Mouse (Mus musculus): ENCODE results near the gene Slc16a11. TPM values are rescaled to one million over a fixed set of nuclear protein-coding genes. Genes with fewer than 3 reads are reported as not detected.

The Slc16a11 gene
- polyA plus RNA-seq, 1 experiment from 2014 or later, result 0.50 TPM

- WGBS, result 65% methylated on average over 5 of the region's 5 CpGs
- Histone ChIP-seq H3K9me3 (ENCODE audit: control insufficient read depth, low read length) (no peaks in the 10 kb centered on the region), H3K36me3 (ENCODE audit: control insufficient read depth, insufficient read depth, low read length) (0 out of 2 replicates have a peak, but pooled peaks cover 4% of the 10 kb centered on the region), H3K27ac (ENCODE audit: low read depth, low read length) (no peak overlapping the region), H3K9ac (ENCODE audit: low read length) (no peak overlapping the region), H3K4me2 (ENCODE audit: low read depth) (no peak overlapping the region), H3K4me1 (ENCODE audit: control insufficient read depth, insufficient read depth, low read length) (peaks cover 15% of the 10 kb centered on the region), H3K27me3 (ENCODE audit: control insufficient read depth, insufficient read depth, low read length) (peaks cover 14% of the 10 kb centered on the region), H3K4me3 (ENCODE audit: low read depth, low read length) (no peak overlapping the region)
- peak; percentile 8 for DNase-seq (ENCODE audit: low spot score)
- no peak for ATAC-seq (ENCODE audit: insufficient read depth, low FRiP score, low TSS enrichment)
Observed at GRCm38 (mm10) chr11:70234037-70234436, 21.5 kb downstream of the Slc16a11 start.

GRCm38 (mm10) chr11:70234497-70234896 lies 21.9 kb downstream of the Slc16a11 start:
- H3K9me3 ChIP-seq (ENCODE audit: control insufficient read depth, low read length), result no peaks in the 10 kb centered on the region
- no peak overlapping the region for H3K9ac ChIP-seq (ENCODE audit: low read length)
- H3K27me3 ChIP-seq (ENCODE audit: control insufficient read depth, insufficient read depth, low read length), result peaks cover 9% of the 10 kb centered on the region
- peaks cover 14% of the 10 kb centered on the region for H3K4me1 ChIP-seq (ENCODE audit: control insufficient read depth, insufficient read depth, low read length)
- DNase-seq (ENCODE audit: low spot score) (peak; percentile 2), ATAC-seq (ENCODE audit: insufficient read depth, low FRiP score, low TSS enrichment) (no peak)
- no peak overlapping the region for H3K27ac ChIP-seq (ENCODE audit: low read depth, low read length)
- H3K36me3 ChIP-seq (ENCODE audit: control insufficient read depth, insufficient read depth, low read length), result 0 out of 2 replicates have a peak, but pooled peaks cover 4% of the 10 kb centered on the region
- no peak overlapping the region for H3K4me3 ChIP-seq (ENCODE audit: low read depth, low read length)
- 89% methylated on average over 8 of the region's 8 CpGs for WGBS
- H3K4me2 ChIP-seq (ENCODE audit: low read depth), result no peak overlapping the region

- Histone ChIP-seq H3K36me3 (ENCODE audit: control insufficient read depth, insufficient read depth, low read length) (0 out of 2 replicates have a peak, but pooled peaks cover 4% of the 10 kb centered on the region), H3K4me1 (ENCODE audit: control insufficient read depth, insufficient read depth, low read length) (peaks cover 16% of the 10 kb centered on the region), H3K27ac (ENCODE audit: low read depth, low read length) (no peak overlapping the region), H3K4me3 (ENCODE audit: low read depth, low read length) (no peak overlapping the region), H3K9ac (ENCODE audit: low read length) (no peak overlapping the region), H3K9me3 (ENCODE audit: control insufficient read depth, low read length) (no peaks in the 10 kb centered on the region), H3K27me3 (ENCODE audit: control insufficient read depth, insufficient read depth, low read length) (peaks cover under 1% of the 10 kb centered on the region), H3K4me2 (ENCODE audit: low read depth) (no peak overlapping the region)
- DNase-seq (ENCODE audit: low spot score) (peak; percentile 1), ATAC-seq (ENCODE audit: insufficient read depth, low FRiP score, low TSS enrichment) (no peak)
- 92% methylated on average over 12 of the region's 12 CpGs for WGBS
Observed at GRCm38 (mm10) chr11:70235254-70235900, 22.8 kb downstream of the Slc16a11 start.

GRCm38 (mm10) chr11:70236717-70237116 lies 24.2 kb downstream of the Slc16a11 start:
- H3K4me1 ChIP-seq (ENCODE audit: control insufficient read depth, insufficient read depth, low read length), result peaks cover 18% of the 10 kb centered on the region
- WGBS, result 56% methylated on average over 7 of the region's 7 CpGs

GRCm38 (mm10) chr11:70237457-70238167 lies 25.1 kb downstream of the Slc16a11 start, which contains the start of gene 0610010K14Rik:
Gene 0610010K14Rik, minus strand, starts transcription at chr11:70237914.
- DNase-seq (ENCODE audit: low spot score) (peak; percentile 97), ATAC-seq (ENCODE audit: insufficient read depth, low FRiP score, low TSS enrichment) (peak; percentile 92)
- H3K9ac ChIP-seq (ENCODE audit: low read length), result peak within 1 kb of the TSS; percentile 88
- peaks cover 18% of the 10 kb centered on the region for H3K4me1 ChIP-seq (ENCODE audit: control insufficient read depth, insufficient read depth, low read length)
- H3K4me2 ChIP-seq (ENCODE audit: low read depth), result peak within 1 kb of the TSS; percentile 97
- H3K27ac ChIP-seq (ENCODE audit: low read depth, low read length), result peak within 1 kb of the TSS; percentile 88
- no peaks in the 10 kb centered on the region for H3K9me3 ChIP-seq (ENCODE audit: control insufficient read depth, low read length)
- peak within 1 kb of the TSS; percentile 94 for H3K4me3 ChIP-seq (ENCODE audit: low read depth, low read length)
- 0 out of 2 replicates have a peak, but pooled peaks cover 4% of the 10 kb centered on the region for H3K36me3 ChIP-seq (ENCODE audit: control insufficient read depth, insufficient read depth, low read length)
- no peaks in the 10 kb centered on the region for H3K27me3 ChIP-seq (ENCODE audit: control insufficient read depth, insufficient read depth, low read length)
- under 1% methylated on average over 45 of the region's 70 CpGs for WGBS

More at GRCm38 (mm10) chr11:70236717-70237116, 24.2 kb downstream of the Slc16a11 start:
- Histone ChIP-seq H3K9ac (ENCODE audit: low read length) (peak overlapping the region; percentile 82), H3K4me2 (ENCODE audit: low read depth) (peak overlapping the region; percentile 97), H3K27ac (ENCODE audit: low read depth, low read length) (no peak overlapping the region), H3K36me3 (ENCODE audit: control insufficient read depth, insufficient read depth, low read length) (0 out of 2 replicates have a peak, but pooled peaks cover 4% of the 10 kb centered on the region), H3K9me3 (ENCODE audit: control insufficient read depth, low read length) (no peaks in the 10 kb centered on the region), H3K4me3 (ENCODE audit: low read depth, low read length) (peak overlapping the region; percentile 94), H3K27me3 (ENCODE audit: control insufficient read depth, insufficient read depth, low read length) (no peaks in the 10 kb centered on the region)
- ATAC-seq (ENCODE audit: insufficient read depth, low FRiP score, low TSS enrichment) (no peak), DNase-seq (ENCODE audit: low spot score) (no peak)

GRCm38 (mm10) chr11:70238591-70239440 lies 26.3 kb downstream of the Slc16a11 start:
- peaks cover 18% of the 10 kb centered on the region for H3K4me1 ChIP-seq (ENCODE audit: control insufficient read depth, insufficient read depth, low read length)
- H3K4me2 ChIP-seq (ENCODE audit: low read depth), result peak overlapping the region; percentile 97
- no peak for ATAC-seq (ENCODE audit: insufficient read depth, low FRiP score, low TSS enrichment)
- H3K4me3 ChIP-seq (ENCODE audit: low read depth, low read length), result peak overlapping the region; percentile 94
- H3K9me3 ChIP-seq (ENCODE audit: control insufficient read depth, low read length), result no peaks in the 10 kb centered on the region
- no peaks in the 10 kb centered on the region for H3K27me3 ChIP-seq (ENCODE audit: control insufficient read depth, insufficient read depth, low read length)
- H3K9ac ChIP-seq (ENCODE audit: low read length), result peak overlapping the region; percentile 88
- H3K36me3 ChIP-seq (ENCODE audit: control insufficient read depth, insufficient read depth, low read length), result 0 out of 2 replicates have a peak, but pooled peaks cover 4% of the 10 kb centered on the region
- peak overlapping the region; percentile 21; the same call in 1 of the 2 replicates for H3K27ac ChIP-seq (ENCODE audit: low read depth, low read length)
- 14% methylated on average over 23 of the region's 23 CpGs for WGBS
- no peak for DNase-seq (ENCODE audit: low spot score)

- peaks cover 18% of the 10 kb centered on the region for H3K4me1 ChIP-seq (ENCODE audit: control insufficient read depth, insufficient read depth, low read length)
- H3K4me2 ChIP-seq (ENCODE audit: low read depth), result peak within 1 kb of the TSS; percentile 97
- peak within 1 kb of the TSS; percentile 94 for H3K4me3 ChIP-seq (ENCODE audit: low read depth, low read length)
- H3K36me3 ChIP-seq (ENCODE audit: control insufficient read depth, insufficient read depth, low read length), result 0 out of 2 replicates have a peak, but pooled peaks cover 4% of the 10 kb centered on the region
- peak within 1 kb of the TSS; percentile 88 for H3K9ac ChIP-seq (ENCODE audit: low read length)
- H3K27ac ChIP-seq (ENCODE audit: low read depth, low read length), result peak within 1 kb of the TSS; percentile 21; the same call in 1 of the 2 replicates
- no peaks in the 10 kb centered on the region for H3K9me3 ChIP-seq (ENCODE audit: control insufficient read depth, low read length)
- H3K27me3 ChIP-seq (ENCODE audit: control insufficient read depth, insufficient read depth, low read length), result no peaks in the 10 kb centered on the region
- 0% methylated on average over 30 of the region's 35 CpGs for WGBS
- DNase-seq (ENCODE audit: low spot score) (peak; percentile 88), ATAC-seq (ENCODE audit: insufficient read depth, low FRiP score, low TSS enrichment) (peak; percentile 35; the same call in 1 of the 2 replicates)
Observed at GRCm38 (mm10) chr11:70239541-70240279, 27.2 kb downstream of the Slc16a11 start, which contains the start of the genes Gm21988 and Rnasek. Gene Gm21988, minus strand, starts transcription at chr11:70239830. Gene Rnasek, minus strand, starts transcription at chr11:70239842.

All from neural tube, embryonic 11.5 days (tissue).